Mouse (Mus musculus) C2C12 (cell line): ENCODE measurements around the gene Robo1. TPM values are rescaled to one million over a fixed set of nuclear protein-coding genes. Genes with fewer than 3 reads are reported as not detected.

Experiments
- H3K27me3 ChIP-seq: one replicate; pipeline ENCODE4 v1.6.1; 2011; ENCODE audit not compliant: control insufficient read depth, insufficient read depth, insufficient read length
- H3K36me3 ChIP-seq: one replicate; pipeline ENCODE4 v1.6.1; 2011; ENCODE audit not compliant: control insufficient read depth, insufficient read depth
- H3K4me3 ChIP-seq: one replicate; pipeline ENCODE4 v1.5.1; 2011; ENCODE audit warnings: mild to moderate bottlenecking, control low read depth; ENCODE audit not compliant: poor library complexity, insufficient read depth, severe bottlenecking
- H3K79me2 ChIP-seq: one replicate; pipeline ENCODE4 v1.6.1; 2011; ENCODE audit not compliant: control insufficient read depth, insufficient read depth
- H3K79me3 ChIP-seq: one replicate; pipeline ENCODE4 v1.6.1; 2011; ENCODE audit warnings: low read depth, control low read depth
- H3ac ChIP-seq: one replicate; pipeline ENCODE3; 2011; ENCODE audit warnings: low read depth; ENCODE audit not compliant: control insufficient read depth, insufficient read length
- CEBPB ChIP-seq: IDR thresholded peaks from one replicate; pipeline ENCODE4 v1.6.1; 2011; ENCODE audit warnings: low read depth, mild to moderate bottlenecking, control low read depth, moderate library complexity
- CTCF ChIP-seq: IDR thresholded peaks from one replicate; pipeline ENCODE4 v1.5.1; 2011; ENCODE audit not compliant: control insufficient read depth, insufficient read depth, insufficient read length
- FOSL1 ChIP-seq: IDR thresholded peaks from one replicate; pipeline ENCODE4 v1.8.0; 2011; ENCODE audit warnings: mild to moderate bottlenecking, low read length; ENCODE audit not compliant: poor library complexity, insufficient read depth, severe bottlenecking
- MAX ChIP-seq: IDR thresholded peaks from one replicate; pipeline ENCODE4 v1.6.1; 2011; ENCODE audit warnings: mild to moderate bottlenecking, control low read depth
- MYOD1 ChIP-seq: IDR thresholded peaks from one replicate; pipeline ENCODE4 v1.6.1; 2011; ENCODE audit warnings: low read depth; ENCODE audit not compliant: control insufficient read depth, insufficient read length
- MYOG ChIP-seq: IDR thresholded peaks from one replicate; pipeline ENCODE4 v1.6.1; 2011; ENCODE audit not compliant: control insufficient read depth, insufficient read length; ENCODE audit errors: extremely low read depth
- USF1 ChIP-seq: IDR thresholded peaks from one replicate; pipeline ENCODE4 v1.6.1; 2011; ENCODE audit warnings: low read depth, mild to moderate bottlenecking, control low read depth, moderate library complexity
- long read RNA-seq, 2 experiments: library from polyadenylated mRNA; unstranded; transcript quantifications; one replicate each; pipeline ENCODE4 v2.0.0; 2019 to 2020
- polyA plus RNA-seq: library from polyadenylated mRNA; unstranded; fragments of >200 nt; fragmentation: generic; extraction: Trizol; gene quantifications from one replicate; pipeline ENCODE4 v1.2.1, GENCODE M21; 2012; ENCODE audit warnings: missing spikeins

Robo1 gene
- 6.5 TPM for polyA plus RNA-seq
- long read RNA-seq, experiment 1, partial matches to known transcripts, result 1 of 5 reads
- long read RNA-seq, experiment 1, other reads (novel, unspliced or antisense), result 3 of 5 reads
- long read RNA-seq, experiment 2, partial matches to known transcripts, result 5 of 9 reads
- long read RNA-seq, experiment 2, other reads (novel, unspliced or antisense), result 4 of 9 reads

- no peak within 1 kb of the TSS for H3K4me3 ChIP-seq
- no peaks in the 10 kb centered on the region for H3K36me3 ChIP-seq
- TF ChIP-seq MAX, result no peak
- TF ChIP-seq MYOG, result no peak
- no peak for TF ChIP-seq CTCF
- no peak for TF ChIP-seq MYOD1
- TF ChIP-seq USF1, result no peak
- TF ChIP-seq CEBPB, result no peak
- no peak for TF ChIP-seq FOSL1
Observed at GRCm38 (mm10) chr16:72307537-72308330, at the start of gene Robo1. Gene Robo1, plus strand, starts transcription at chr16:72308306.

DNA sequence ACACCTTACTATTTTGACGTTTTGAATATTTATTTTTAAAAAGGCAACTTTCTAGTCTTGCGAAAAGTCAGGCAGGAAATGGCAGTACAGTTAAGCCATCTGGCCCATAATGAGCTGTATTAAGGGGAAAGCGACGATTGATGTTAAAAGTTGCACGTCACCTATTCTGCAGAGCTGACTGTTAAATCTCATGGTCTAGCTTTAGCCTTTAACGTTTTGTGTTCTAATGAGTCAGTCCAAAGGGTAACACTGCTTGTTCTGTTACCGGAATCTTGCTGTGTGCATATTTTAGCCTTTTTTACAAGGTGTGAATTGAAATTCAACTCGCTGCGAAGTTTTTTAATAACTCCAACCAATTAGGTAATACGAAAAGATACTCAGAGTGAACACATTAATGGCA, 40.3 kb upstream of the Robo1 start:
- Histone ChIP-seq H3K36me3 (no peaks in the 10 kb centered on the region), H3K4me3 (no peak overlapping the region), H3K27me3 (no peaks in the 10 kb centered on the region), H3K79me2 (no peaks in the 10 kb centered on the region), H3K79me3 (no peaks in the 10 kb centered on the region), H3ac (no peak overlapping the region)
- TF ChIP-seq MAX, result no peak
- TF ChIP-seq USF1, result no peak
- TF ChIP-seq MYOD1, result no peak
- TF ChIP-seq MYOG, result no peak
- no peak for TF ChIP-seq CEBPB
- TF ChIP-seq CTCF, result no peak
- no peak for TF ChIP-seq FOSL1

More at GRCm38 (mm10) chr16:72307537-72308330, at the start of gene Robo1:
- Histone ChIP-seq H3K27me3 (no peaks in the 10 kb centered on the region), H3K79me3 (no peaks in the 10 kb centered on the region), H3K79me2 (no peaks in the 10 kb centered on the region), H3ac (no peak within 1 kb of the TSS)

GRCm38 (mm10) chr16:72276390-72277074, 31.6 kb upstream of the Robo1 start:
- H3K27me3 ChIP-seq, result no peaks in the 10 kb centered on the region
- H3ac ChIP-seq, result no peak overlapping the region
- TF ChIP-seq MAX (no peak), CEBPB (no peak), CTCF (no peak), USF1 (no peak), MYOG (no peak), FOSL1 (no peak), MYOD1 (no peak)
- no peaks in the 10 kb centered on the region for H3K36me3 ChIP-seq
- no peaks in the 10 kb centered on the region for H3K79me3 ChIP-seq
- H3K4me3 ChIP-seq, result no peak overlapping the region
- H3K79me2 ChIP-seq, result no peaks in the 10 kb centered on the region

GRCm38 (mm10) chr16:72308331-72308668, 194 bp downstream of the Robo1 start:
- H3K79me2 ChIP-seq, result no peaks in the 10 kb centered on the region
- H3K27me3 ChIP-seq, result no peaks in the 10 kb centered on the region
- no peak for TF ChIP-seq MYOG
- no peak for TF ChIP-seq USF1
- TF ChIP-seq MYOD1, result no peak
- TF ChIP-seq CEBPB, result no peak
- TF ChIP-seq MAX, result no peak
- no peak for TF ChIP-seq CTCF
- TF ChIP-seq FOSL1, result no peak
- no peaks in the 10 kb centered on the region for H3K36me3 ChIP-seq
- no peak overlapping the region for H3ac ChIP-seq
- no peak overlapping the region for H3K4me3 ChIP-seq
- H3K79me3 ChIP-seq, result no peaks in the 10 kb centered on the region

DNA sequence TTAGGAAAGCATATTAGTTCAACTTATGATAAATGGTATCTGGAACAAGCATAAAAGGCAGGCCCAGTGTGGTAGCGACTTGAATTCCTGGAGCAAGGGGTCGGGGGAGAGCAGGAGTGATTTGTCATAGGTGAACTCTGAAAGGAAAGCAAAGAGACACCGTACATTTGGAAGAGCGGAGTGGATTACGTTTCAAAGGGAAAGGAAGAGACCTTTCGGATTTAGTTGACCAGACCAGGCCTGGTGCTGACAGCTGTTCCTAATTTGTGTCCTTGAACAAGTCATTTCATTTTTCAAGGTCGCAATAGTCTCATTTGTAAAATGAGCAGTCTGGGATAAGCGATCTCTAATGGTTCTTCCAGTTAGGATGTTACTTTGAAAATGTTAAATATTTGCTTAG, 19.2 kb downstream of the Robo1 start:
- no peaks in the 10 kb centered on the region for H3K79me3 ChIP-seq
- no peak overlapping the region for H3K4me3 ChIP-seq
- H3K27me3 ChIP-seq, result no peaks in the 10 kb centered on the region
- H3K79me2 ChIP-seq, result no peaks in the 10 kb centered on the region
- H3ac ChIP-seq, result no peak overlapping the region
- TF ChIP-seq CEBPB (no peak), MAX (no peak), MYOG (no peak), FOSL1 (no peak), MYOD1 (no peak), CTCF (no peak), USF1 (no peak)
- no peaks in the 10 kb centered on the region for H3K36me3 ChIP-seq
